Mouse (Mus musculus): ENCODE measurements around the gene Sort1. TPM values are rescaled to one million over a fixed set of nuclear protein-coding genes. Genes with fewer than 3 reads are reported as not detected.

Sort1 gene
- polyA plus RNA-seq, 2 experiments from 2014 or later: 0.07 TPM; not detected in 1

DNA sequence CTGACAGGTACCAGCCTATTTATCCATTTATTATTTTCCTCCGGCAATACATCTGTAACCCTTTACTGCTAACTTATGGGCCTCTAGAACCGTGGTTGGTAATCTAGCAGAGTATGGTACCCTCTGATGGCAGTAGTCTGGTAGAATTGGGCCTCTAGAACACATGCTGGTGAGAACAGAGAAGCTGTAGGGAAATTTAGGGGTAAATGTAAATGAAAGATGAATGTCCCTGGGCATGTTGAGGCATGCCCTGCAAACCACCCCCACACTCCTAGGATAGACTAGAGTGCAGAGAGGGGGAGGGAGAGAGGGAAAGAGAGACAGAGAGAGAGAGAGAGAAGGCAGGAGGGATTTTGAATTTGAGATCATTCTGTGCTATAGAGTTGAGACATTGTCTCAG is 100.5 kb downstream of the Sort1 start:
- ATAC-seq: no peak

- no peak for ATAC-seq
These were observed 102.3 kb downstream of the Sort1 start for GRCm38 (mm10) chr3:108386186-108386585.

- peak; percentile 99 for ATAC-seq
These were observed 105.2 kb downstream of the Sort1 start for GRCm38 (mm10) chr3:108389111-108389545.

GRCm38 (mm10) chr3:108392299-108392698 is 108.4 kb downstream of the Sort1 start:
- ATAC-seq: no peak

DNA sequence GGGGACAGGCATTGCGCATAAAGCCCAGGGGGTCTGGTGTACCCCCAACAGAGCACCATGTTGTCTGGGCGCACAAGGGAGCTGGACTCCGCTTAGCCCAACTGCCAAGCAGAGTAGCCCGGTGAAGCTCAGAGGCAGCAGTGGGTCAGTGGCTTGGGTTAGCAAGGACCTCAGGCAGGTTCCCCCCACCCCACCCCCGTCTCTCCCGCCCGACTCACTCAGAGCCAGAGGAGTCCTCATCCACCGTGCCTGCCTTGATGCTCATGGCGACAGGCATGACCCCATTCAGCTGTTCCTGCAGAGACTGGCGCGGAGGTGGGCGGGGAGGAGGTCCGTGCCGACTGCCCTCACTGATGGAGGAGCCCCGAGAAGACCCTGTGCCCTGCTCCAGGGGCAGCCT is 108.9 kb downstream of the Sort1 start:
- ATAC-seq: no peak

DNA sequence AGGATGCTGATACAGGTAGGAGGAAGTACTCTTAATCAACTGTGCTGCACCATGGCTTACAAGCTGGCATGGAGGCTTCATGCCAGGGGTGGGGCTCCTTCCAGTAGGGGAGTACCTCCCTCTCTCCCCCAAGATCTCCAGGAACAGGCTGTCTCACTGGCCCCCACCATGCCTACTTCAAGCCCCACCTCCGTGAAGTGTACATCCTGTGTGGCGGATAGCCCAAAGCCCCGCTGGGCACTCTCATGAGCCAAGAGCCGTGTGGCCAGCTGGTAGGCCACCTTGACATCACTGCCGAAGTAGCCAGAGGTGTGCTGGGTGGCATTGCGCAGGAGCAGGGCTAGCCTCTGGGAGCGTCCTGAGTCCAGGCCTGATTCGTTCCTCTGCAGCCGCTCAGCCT is 114.4 kb downstream of the Sort1 start:
- ATAC-seq: no peak

DNA sequence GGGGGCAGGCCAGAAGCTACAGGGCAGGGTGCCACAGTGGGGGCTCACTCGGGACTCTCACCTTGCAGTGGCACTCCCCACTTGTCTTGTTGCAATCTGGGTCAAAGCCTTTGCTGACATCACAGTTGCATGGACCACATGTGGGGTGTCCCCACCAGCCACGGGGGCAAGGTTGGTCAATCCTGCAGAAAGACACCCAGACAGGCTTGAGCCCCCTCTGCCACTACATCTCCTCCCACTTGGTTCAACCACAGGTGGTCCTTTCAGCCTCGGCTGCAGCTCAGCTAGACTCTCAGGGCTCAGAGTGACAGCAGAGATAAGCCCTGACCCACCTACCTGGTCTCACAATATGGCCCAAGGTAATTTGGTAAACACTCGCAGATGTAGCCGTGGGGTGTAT is 116.6 kb downstream of the Sort1 start:
- ATAC-seq: no peak

- peak; percentile 100 for ATAC-seq
These were observed 118.0 kb downstream of the Sort1 start for GRCm38 (mm10) chr3:108401692-108402527.

DNA sequence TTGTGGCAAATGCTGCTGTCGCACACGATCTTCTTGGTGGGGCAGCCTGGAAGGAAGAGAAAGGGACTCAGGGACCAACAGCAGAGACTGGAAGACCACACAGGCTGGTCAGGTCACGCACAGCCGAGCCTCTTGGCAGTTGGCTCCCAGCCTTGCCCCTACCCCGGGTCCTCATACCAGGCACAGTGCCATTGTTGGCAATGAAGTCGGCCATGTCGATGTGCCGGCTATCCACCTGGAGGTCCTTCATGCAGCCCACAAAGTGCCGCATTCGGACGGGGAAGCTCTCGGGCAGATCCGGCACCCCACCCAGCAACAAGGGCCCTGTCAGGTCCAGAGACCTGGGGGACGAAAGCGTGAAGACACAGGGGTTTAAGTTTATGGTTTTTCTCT is 118.6 kb downstream of the Sort1 start:
- no peak for ATAC-seq

- ATAC-seq: no peak
These were observed 121.8 kb downstream of the Sort1 start for GRCm38 (mm10) chr3:108405536-108406305.

GRCm38 (mm10) chr3:108406306-108406885 is 122.5 kb downstream of the Sort1 start:
- no peak for ATAC-seq

DNA sequence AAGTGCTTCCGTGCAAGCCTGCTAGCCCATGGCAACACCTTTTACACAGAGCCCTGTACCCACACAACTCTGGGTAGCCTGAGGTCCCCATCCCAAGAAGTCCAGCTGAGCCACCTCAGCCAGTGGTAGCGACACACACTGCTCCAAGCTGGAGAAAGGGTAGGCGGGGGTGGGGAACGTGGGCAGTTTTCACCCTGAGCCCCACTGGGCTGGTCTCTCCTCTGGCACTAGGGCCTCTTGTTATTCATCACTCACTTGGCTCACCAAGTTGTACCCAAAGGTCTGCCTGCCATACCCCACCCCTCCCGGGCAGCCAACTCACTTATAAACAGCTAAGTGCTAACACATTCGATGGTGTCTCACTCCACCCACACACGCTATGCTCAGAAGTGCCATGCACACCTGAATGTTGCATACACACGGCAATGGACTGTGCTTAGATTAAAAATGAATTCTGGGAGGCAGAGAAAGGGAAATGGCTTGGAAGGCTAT is 124.7 kb downstream of the Sort1 start:
- ATAC-seq: no peak

DNA sequence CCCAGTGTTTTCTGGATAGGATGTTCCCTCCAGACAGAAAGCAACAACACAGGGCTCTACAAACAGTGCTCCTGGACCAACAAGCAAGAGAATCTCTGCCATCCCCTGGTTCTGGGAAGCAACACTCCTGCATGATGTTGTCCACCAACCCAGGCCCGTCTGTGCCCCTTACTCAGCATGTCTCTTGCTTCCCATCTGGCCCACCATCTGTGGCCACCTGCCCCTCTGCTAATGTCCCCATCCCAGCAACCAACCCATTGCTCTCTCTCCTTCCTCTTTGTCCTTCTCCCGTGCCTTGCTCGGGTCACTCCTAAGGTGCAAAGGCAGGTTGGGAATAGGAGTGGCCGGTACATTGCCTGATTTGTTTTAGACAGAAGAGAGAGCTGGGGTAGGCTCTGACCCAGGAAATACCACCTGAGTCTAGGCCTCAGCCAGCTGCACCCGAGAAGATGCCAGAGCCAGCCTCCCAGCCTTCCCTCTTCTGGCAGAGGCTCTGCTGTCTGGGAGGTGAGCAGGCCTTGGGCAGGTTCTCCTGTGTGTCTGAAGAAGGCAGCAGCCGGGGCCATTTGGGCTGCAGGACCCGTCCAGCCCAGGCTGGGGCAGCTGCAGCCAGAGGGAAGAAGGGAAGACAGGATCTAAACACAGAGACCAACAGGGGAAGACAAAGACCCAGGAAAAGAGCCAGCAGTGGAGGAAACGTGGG is 125.9 kb downstream of the Sort1 start:
- ATAC-seq: no peak

- no peak for ATAC-seq
These were observed 126.5 kb downstream of the Sort1 start for GRCm38 (mm10) chr3:108410359-108410714.

Other genes with a start within 250 kb of the Sort1 start
- gene Gstm4, start 239.2 kb upstream of the Sort1 start, polyA plus RNA-seq (2017; shearing (Covaris generic)): 1 to 10 TPM; 3.2 to 3.4 TPM
- gene Ampd2, start 197.4 kb upstream of the Sort1 start, polyA plus RNA-seq (2017; shearing (Covaris generic)): 10 to 100 TPM; 13.6 to 21.6 TPM
- gene Gnat2, start 191.3 kb upstream of the Sort1 start, polyA plus RNA-seq (2017; shearing (Covaris generic)): not detected
- gene Gnai3, start 137.9 kb upstream of the Sort1 start, polyA plus RNA-seq (2017; shearing (Covaris generic)): 100 to 1,000 TPM; 109 to 113 TPM
- gene Gpr61, start 129.2 kb upstream of the Sort1 start, polyA plus RNA-seq (2017; shearing (Covaris generic)): not detected
- gene Amigo1, start 97.7 kb upstream of the Sort1 start, polyA plus RNA-seq (2017; shearing (Covaris generic)): under 1 TPM; 0.09 to 0.19 TPM
- gene Cyb561d1, start 82.9 kb upstream of the Sort1 start, polyA plus RNA-seq (2017; shearing (Covaris generic)): 1 to 10 TPM; 5.9 to 6.9 TPM
- 1 to 10 TPM; 4.3 to 7.8 TPM for gene Atxn7l2, start 73.1 kb upstream of the Sort1 start, polyA plus RNA-seq (2017; shearing (Covaris generic))
- not detected for gene Sypl2, start 57.4 kb upstream of the Sort1 start, polyA plus RNA-seq (2017; shearing (Covaris generic))
- gene Psma5, start 27.2 kb upstream of the Sort1 start, polyA plus RNA-seq (2017; shearing (Covaris generic)): 100 to 1,000 TPM; 196 to 245 TPM
- not detected for gene Mybphl, start 80.8 kb downstream of the Sort1 start, polyA plus RNA-seq (2017; shearing (Covaris generic))
- 10 to 100 TPM in 1 of 2 experiments, 1 to 10 TPM in 1; 7.8 to 10.3 TPM for gene Psrc1, start 99.8 kb downstream of the Sort1 start, polyA plus RNA-seq (2017; shearing (Covaris generic))
- gene Celsr2, start 131.5 kb downstream of the Sort1 start, polyA plus RNA-seq (2017; shearing (Covaris generic)): under 1 TPM; 0.33 to 0.65 TPM
- 100 to 1,000 TPM; 146 to 151 TPM for gene Sars, start 161.1 kb downstream of the Sort1 start, polyA plus RNA-seq (2017; shearing (Covaris generic))

Measured in activated CD4-positive, CD25-positive, alpha-beta regulatory T cell, adult 4 months (primary cell).